Mouse (Mus musculus): ENCODE data around the gene Prl7d1.
"Not testable (repeated sequence)": the region's sequence is repeated elsewhere in the genome, so short reads cannot be mapped to it uniquely, and the experiment has no call there.

The Prl7d1 gene

GRCm38 (mm10) chr13:27716636-27717035 lies at the start of gene Prl7d1:
Gene Prl7d1 (minus strand): TSS chr13:27716736.
- in situ Hi-C loops (cut with MboI), result no loop called here

- in situ Hi-C loops (cut with MboI), result no loop called here
Measured at GRCm38 (mm10) chr13:27734512-27735186, 18.1 kb upstream of the Prl7d1 start.

GRCm38 (mm10) chr13:27730286-27730959 lies 13.9 kb upstream of the Prl7d1 start:
- in situ Hi-C loops (cut with MboI), result not testable (repeated sequence)

GRCm38 (mm10) chr13:27725057-27725456 lies 8.5 kb upstream of the Prl7d1 start:
- in situ Hi-C loops (cut with MboI), result not testable (repeated sequence)

GRCm38 (mm10) chr13:27706521-27706920 lies 10.0 kb downstream of the Prl7d1 start:
- in situ Hi-C loops (cut with MboI), result no loop called here

- in situ Hi-C loops (cut with MboI), result no loop called here
Measured at GRCm38 (mm10) chr13:27667936-27668335, 48.6 kb downstream of the Prl7d1 start, which contains the start of gene Prl7a2. Gene Prl7a2 (minus strand): TSS chr13:27668036.

- in situ Hi-C loops (cut with MboI), result no loop called here
Measured at GRCm38 (mm10) chr13:27660747-27661146, 55.8 kb downstream of the Prl7d1 start.
